ENCODE assay signal across 15 mouse cellular contexts in the genomic region with DNA sequence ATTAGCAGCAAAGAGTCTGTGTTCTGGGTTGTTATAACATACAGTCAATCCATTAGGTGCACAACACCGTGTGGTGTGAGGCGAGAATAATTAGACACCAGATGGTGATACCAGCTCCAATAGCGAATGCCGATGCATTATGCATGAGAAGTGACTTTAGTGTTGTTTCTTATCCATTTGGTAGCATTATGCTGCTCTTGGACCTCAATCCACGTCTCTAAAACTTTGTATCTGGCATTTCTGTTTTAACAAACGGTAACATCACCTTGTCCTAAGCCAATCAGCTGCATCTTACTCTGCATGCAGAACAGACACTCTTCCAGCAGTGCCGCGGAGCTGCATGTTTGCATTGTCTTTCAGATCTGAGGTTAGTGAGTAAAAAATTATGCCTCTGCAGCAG.
DNase-seq lines count a peak whose midpoint lies in the region; ATAC-seq and TF ChIP-seq lines count a peak whose summit lies in the region.
"Had no signal": no experiment of that assay in that cellular context is flagged by ENCODE, and none has a peak within 500 bp of the region (broad histone marks: within the 10 kb centered on the region; RNA-seq: fewer than 3 reads in every experiment).

No protein-coding gene starts in this region.

- H3K4me1 ChIP-seq in forebrain, embryonic 14.5 days (ENCODE audit: control insufficient read depth, insufficient read depth, low read length): no peaks in the 10 kb centered on the region
- no peaks in the 10 kb centered on the region for H3K4me1 ChIP-seq in neural tube, embryonic 12.5 days
- H3K4me1 ChIP-seq: heart, embryonic 10.5 days; intestine, embryonic 15.5 days had no signal

- WGBS in forebrain, embryonic 14.5 days: 38% methylated on average over 8 of the region's 8 CpGs
- WGBS in neural tube, embryonic 12.5 days: 41% methylated on average over 8 of the region's 8 CpGs

- intact Hi-C loops in heart, postnatal 10 days (cut with DNase I): no loop called here

- TF ChIP-seq CTCF in layer of hippocampus, adult 2 months (conservative IDR thresholded peaks at IDR 0.05): no peak

- no peaks in the 10 kb centered on the region for H3K36me3 ChIP-seq in forebrain, embryonic 14.5 days (ENCODE audit: control insufficient read depth, insufficient read depth, low read length)
- no peaks in the 10 kb centered on the region for H3K36me3 ChIP-seq in neural tube, embryonic 12.5 days
- H3K36me3 ChIP-seq: heart, embryonic 10.5 days; intestine, embryonic 15.5 days had no signal

- ATAC-seq in forebrain, embryonic 14.5 days: peak; percentile 97
- ATAC-seq in neural tube, embryonic 12.5 days (ENCODE audit: low FRiP score, low read depth): peak; percentile 91
- ATAC-seq: intestine, embryonic 15.5 days had no signal

- H3K4me2 ChIP-seq in forebrain, embryonic 14.5 days (ENCODE audit: low read length): peak overlapping the region; percentile 28; the same call in 1 of the 2 replicates
- H3K4me2 ChIP-seq in neural tube, embryonic 12.5 days (replicated peaks): peak overlapping the region; percentile 22; the same call in 1 of the 2 replicates
- H3K4me2 ChIP-seq: intestine, embryonic 15.5 days had no signal

- no peak overlapping the region for H3K27ac ChIP-seq in forebrain, embryonic 14.5 days (ENCODE audit: low read depth, low read length)
- peak overlapping the region; percentile 77 for H3K27ac ChIP-seq in layer of hippocampus, adult 2 months
- H3K27ac ChIP-seq in neural tube, embryonic 12.5 days: no peak overlapping the region
- H3K27ac ChIP-seq: heart, embryonic 10.5 days; intestine, embryonic 15.5 days had no signal

- no peaks in the 10 kb centered on the region for H3K9me3 ChIP-seq in forebrain, embryonic 14.5 days (replicated peaks; ENCODE audit: control insufficient read depth, low read length)
- H3K9me3 ChIP-seq in neural tube, embryonic 12.5 days: no peaks in the 10 kb centered on the region
- H3K9me3 ChIP-seq: heart, embryonic 10.5 days; intestine, embryonic 15.5 days had no signal

- H3K9ac ChIP-seq in forebrain, embryonic 14.5 days (ENCODE audit: low read length): no peak overlapping the region
- no peak overlapping the region for H3K9ac ChIP-seq in neural tube, embryonic 12.5 days
- H3K9ac ChIP-seq: intestine, embryonic 15.5 days had no signal

- no peak overlapping the region for H3K4me3 ChIP-seq in forebrain, embryonic 14.5 days (ENCODE audit: low read depth, low read length)
- H3K4me3 ChIP-seq in layer of hippocampus, adult 2 months: peak overlapping the region; percentile 32
- H3K4me3 ChIP-seq in neural tube, embryonic 12.5 days: no peak overlapping the region
- H3K4me3 ChIP-seq: erythroblast, embryonic 14.5 days; heart, embryonic 10.5 days; intestine, embryonic 15.5 days had no signal

- DNase-seq in frontal cortex, postnatal 36 days (ENCODE audit: low spot score in 2 of 2): peak; percentile 1 to 2
- DNase-seq in frontal cortex, postnatal 14 days (ENCODE audit: low spot score in 2 of 2): no peak
- DNase-seq in forebrain, embryonic 14.5 days (ENCODE audit: low spot score): peak; percentile 80
- peak; percentile 61 to 74 for DNase-seq in layer of hippocampus, adult 2 months (ENCODE audit: low spot score in 2 of 2)
- DNase-seq in heart, postnatal 10 days: no peak
- DNase-seq in lung, postnatal 10 days: no peak
- no peak for DNase-seq in heart, adult 11 months
- DNase-seq: lung, adult 2 months; spleen, adult 18-20 months; thymus, adult 2 months had no signal

- H3K27me3 ChIP-seq in forebrain, embryonic 14.5 days (replicated peaks; ENCODE audit: control insufficient read depth, insufficient read depth, low read length): no peaks in the 10 kb centered on the region
- H3K27me3 ChIP-seq in neural tube, embryonic 12.5 days (replicated peaks): no peaks in the 10 kb centered on the region
- H3K27me3 ChIP-seq: CH12.LX; intestine, embryonic 15.5 days had no signal

Comparison
In these comparisons a context has a peak if more than half of its experiments do, and no peak if none do; other contexts are left out.
1. DNase-seq: peak in frontal cortex, postnatal 36 days (2 of 2), forebrain, embryonic 14.5 days (single experiment) and layer of hippocampus, adult 2 months (2 of 2); none in frontal cortex, postnatal 14 days (0 of 2), heart, postnatal 10 days (0 of 2), lung, postnatal 10 days (single experiment) and heart, adult 11 months (single experiment).